Mouse (Mus musculus) embryonic stem cell, embryonic (primary cell): ENCODE data around the gene Igfn1.

Experiments
- CTCF ChIA-PET, 4 experiments: fragments of 300-600 bp in 2 of 4; fragments of 350-600 bp in 2 of 4; sonication (Branson Sonifier 250); formaldehyde crosslinking; loops; one replicate each; lab custom pipeline; 2022; ENCODE audit warnings: inconsistent platforms in 2 of 4; lab: Charles Lee
- POLR2A ChIA-PET, 4 experiments: fragments of 300-600 bp in 2 of 4; fragments of 350-600 bp in 2 of 4; sonication (Branson Sonifier 250); formaldehyde crosslinking; loops; one replicate each; lab custom pipeline; 2022; ENCODE audit warnings: antibody characterized with exemption in 4 of 4, inconsistent platforms in 1 of 4; lab: Charles Lee

The Igfn1 gene

DNA sequence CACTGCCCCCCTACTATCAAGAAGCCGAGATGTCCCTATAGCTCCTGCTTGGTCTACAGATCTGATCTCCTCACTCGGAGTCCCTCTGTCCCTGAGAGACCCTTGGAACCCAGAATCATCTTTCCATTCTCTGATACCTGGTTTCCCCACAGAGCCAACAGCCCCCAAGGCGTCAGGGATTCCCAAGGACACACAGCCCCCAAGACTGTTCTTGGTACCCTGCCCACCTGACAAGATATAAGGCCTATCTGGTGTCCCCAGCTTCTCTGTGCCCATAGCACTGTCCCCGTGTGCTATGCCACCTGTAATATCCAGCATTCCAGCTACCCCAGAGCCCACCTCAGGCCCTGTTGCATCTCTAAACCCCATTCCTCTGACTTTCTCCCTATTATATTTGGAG, 38.4 kb downstream of the Igfn1 start:
- CTCF ChIA-PET = interaction anchor here in 3 of 4 experiments (1.1 to 1.8 kb wide), 5 partner anchors 9 to 22 kb away, joined by 3 to 5 read pairs (median 4); no protein-coding TSS in a partner anchor
- POLR2A ChIA-PET = no interaction called here

- ChIA-PET POLR2A (no interaction called here), CTCF (no interaction called here)
Observed at GRCm38 (mm10) chr1:135964561-135964960, 41.6 kb downstream of the Igfn1 start.

- POLR2A ChIA-PET = no interaction called here
Observed at GRCm38 (mm10) chr1:135963177-135963576, 43.0 kb downstream of the Igfn1 start.

GRCm38 (mm10) chr1:135958483-135958882, 47.7 kb downstream of the Igfn1 start:
- POLR2A ChIA-PET = interaction anchor here in 1 of 4 experiments (0.9 to 1.6 kb wide), 2 partner anchors 12 to 24 kb away, joined by 3 to 4 read pairs; no protein-coding TSS in a partner anchor
- CTCF ChIA-PET = interaction anchor here (0.5 to 2.8 kb wide), 60 partner anchors 9 to 566 kb away, joined by 3 to 36 read pairs (median 3); partner anchors contain the start of genes Ascl5 (in 2 of the 4), Cacna1s (in 1 of the 4) and Mroh3 (in 1 of the 4)

More at GRCm38 (mm10) chr1:135963177-135963576, 43.0 kb downstream of the Igfn1 start:
- CTCF ChIA-PET = no interaction called here

DNA sequence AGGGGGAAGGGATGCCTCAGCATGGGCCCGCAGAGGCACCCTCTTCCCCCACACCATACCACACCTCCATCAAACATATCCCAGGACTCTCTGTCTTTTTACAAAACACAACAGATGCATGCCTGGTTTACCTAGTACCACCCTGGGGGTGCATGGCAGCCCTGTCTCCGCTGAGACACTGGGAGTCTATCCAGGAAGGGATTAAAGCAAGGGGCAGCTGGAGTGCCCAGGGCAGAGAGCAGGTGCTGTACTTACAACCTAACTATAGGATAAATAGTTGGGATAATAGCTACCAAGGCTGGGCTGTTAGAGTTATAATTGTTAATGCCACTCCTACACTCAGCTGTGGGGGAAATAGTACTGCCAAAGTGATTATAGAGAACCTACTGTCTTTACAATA, 57.3 kb downstream of the Igfn1 start:
- POLR2A ChIA-PET = interaction anchor here in 1 of 4 experiments (0.5 kb wide), 1 partner anchor 842 kb away, joined by 3 read pairs; no protein-coding TSS in a partner anchor
- CTCF ChIA-PET = interaction anchor here in 1 of 4 experiments (5.1 kb wide), 1 partner anchor 10 kb away, joined by 36 read pairs; no protein-coding TSS in a partner anchor

DNA sequence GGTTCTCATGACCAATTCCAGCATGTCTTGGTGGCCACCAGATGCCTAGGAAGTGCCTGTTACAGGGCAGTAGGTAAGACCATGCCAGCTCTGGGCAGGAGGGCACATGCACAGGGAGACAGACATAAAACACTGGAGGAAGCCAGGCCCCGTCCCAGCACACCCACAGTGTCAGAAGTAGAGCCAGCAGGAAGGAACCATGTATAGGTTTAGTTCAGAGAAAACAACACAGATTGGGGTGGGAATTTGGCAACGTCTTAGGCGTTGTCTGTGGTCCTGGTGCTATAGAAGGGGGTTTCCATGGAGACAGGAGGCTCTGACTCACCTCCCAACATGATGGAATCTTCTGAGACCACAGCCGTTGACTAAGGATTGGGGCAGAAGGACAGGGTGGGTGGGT, 59.9 kb downstream of the Igfn1 start:
- ChIA-PET CTCF (interaction anchor here (0.6 to 5.7 kb wide), 65 partner anchors 11 to 592 kb away, joined by 3 to 77 read pairs (median 5); partner anchors contain the start of genes Ascl5 (in 1 of the 4), Csrp1 (in 1 of the 4), Mroh3 (in 1 of the 4) and Pkp1 (in 1 of the 4)), POLR2A (interaction anchor here in 1 of 4 experiments (1.0 kb wide), 1 partner anchor 110 kb away, joined by 3 read pairs; the partner anchor contains the start of gene Tnnt2)

- ChIA-PET CTCF (interaction anchor here (0.5 to 5.7 kb wide), 121 partner anchors 8 to 1489 kb away, joined by 3 to 77 read pairs (median 4); partner anchors contain the start of genes Pkp1 (in 2 of the 4), Ascl5 (in 1 of the 4), Csrp1 (in 1 of the 4) and Mroh3 (in 1 of the 4)), POLR2A (interaction anchor here in 2 of 4 experiments (0.9 to 1.3 kb wide), 6 partner anchors 9 to 193 kb away, joined by 3 to 4 read pairs (median 4); partner anchors contain the start of gene Tnnt2 (in 1 of the 2))
Observed at GRCm38 (mm10) chr1:135945711-135946110, 60.4 kb downstream of the Igfn1 start.

- CTCF ChIA-PET = interaction anchor here (0.6 to 5.7 kb wide), 112 partner anchors 7 to 1238 kb away, joined by 3 to 77 read pairs (median 4); partner anchors contain the start of genes Pkp1 (in 2 of the 4), Ascl5 (in 1 of the 4), Csrp1 (in 1 of the 4) and Mroh3 (in 1 of the 4)
- POLR2A ChIA-PET = interaction anchor here in 3 of 4 experiments (0.5 to 1.5 kb wide), 10 partner anchors 8 to 540 kb away, joined by 3 to 5 read pairs (median 4); no protein-coding TSS in a partner anchor
Observed at GRCm38 (mm10) chr1:135944526-135945259, 61.4 kb downstream of the Igfn1 start.

GRCm38 (mm10) chr1:135943713-135944112, 62.4 kb downstream of the Igfn1 start:
- POLR2A ChIA-PET = interaction anchor here in 1 of 4 experiments (0.8 to 1.5 kb wide), 2 partner anchors 10 to 37 kb away, joined by 3 read pairs; no protein-coding TSS in a partner anchor
- CTCF ChIA-PET = interaction anchor here (0.6 to 5.7 kb wide), 24 partner anchors 8 to 673 kb away, joined by 3 to 77 read pairs (median 6); partner anchors contain the start of gene Pkp1 (in 1 of the 4)

GRCm38 (mm10) chr1:135942116-135942515, 64.0 kb downstream of the Igfn1 start:
- CTCF ChIA-PET = interaction anchor here in 3 of 4 experiments (0.6 to 5.7 kb wide), 10 partner anchors 15 to 218 kb away, joined by 3 to 77 read pairs (median 3); no protein-coding TSS in a partner anchor
- POLR2A ChIA-PET = interaction anchor here in 3 of 4 experiments (0.7 to 1.6 kb wide), 4 partner anchors 8 to 432 kb away, joined by 3 to 4 read pairs (median 4); no protein-coding TSS in a partner anchor

DNA sequence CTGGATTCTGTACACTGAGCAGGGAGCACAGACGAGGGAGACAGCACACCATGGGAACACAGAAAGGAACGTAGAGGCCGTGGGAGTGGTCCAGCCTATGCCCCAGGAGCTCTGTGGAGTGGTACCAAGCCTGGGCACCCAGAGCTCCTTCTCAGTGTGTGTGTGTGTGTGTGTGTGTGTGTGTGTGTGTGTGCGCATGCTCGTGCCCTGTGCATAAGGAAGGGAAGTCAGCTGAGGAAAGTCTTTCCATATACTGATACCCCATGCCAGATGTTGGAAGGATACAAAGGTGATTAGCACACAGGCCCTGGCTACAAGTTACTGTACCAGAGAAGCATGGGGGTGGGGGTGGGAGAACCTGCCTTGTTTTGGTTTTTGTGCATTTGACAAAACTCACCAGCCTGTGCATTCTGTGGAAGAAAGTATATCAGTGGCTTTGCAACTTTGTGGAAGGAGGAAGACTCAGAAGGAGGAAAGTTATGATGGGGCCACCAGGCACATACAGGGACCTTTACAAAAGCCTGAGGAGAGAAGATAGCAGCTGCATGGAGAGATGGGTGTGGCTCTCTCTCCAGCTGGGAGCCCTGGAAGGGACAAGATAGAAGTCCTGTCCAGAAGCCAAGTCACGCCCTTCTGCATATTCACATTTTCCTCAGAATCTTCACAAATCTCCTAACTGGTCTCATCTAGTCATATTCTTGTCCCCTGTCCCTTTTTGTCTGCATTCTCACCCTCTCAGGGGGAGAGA, 64.7 kb downstream of the Igfn1 start:
- POLR2A ChIA-PET = interaction anchor here in 2 of 4 experiments (0.7 to 1.6 kb wide), 3 partner anchors 7 to 294 kb away, joined by 4 to 5 read pairs (median 4); no protein-coding TSS in a partner anchor
- CTCF ChIA-PET = interaction anchor here in 3 of 4 experiments (0.6 to 5.7 kb wide), 9 partner anchors 16 to 433 kb away, joined by 3 to 77 read pairs (median 3); no protein-coding TSS in a partner anchor

DNA sequence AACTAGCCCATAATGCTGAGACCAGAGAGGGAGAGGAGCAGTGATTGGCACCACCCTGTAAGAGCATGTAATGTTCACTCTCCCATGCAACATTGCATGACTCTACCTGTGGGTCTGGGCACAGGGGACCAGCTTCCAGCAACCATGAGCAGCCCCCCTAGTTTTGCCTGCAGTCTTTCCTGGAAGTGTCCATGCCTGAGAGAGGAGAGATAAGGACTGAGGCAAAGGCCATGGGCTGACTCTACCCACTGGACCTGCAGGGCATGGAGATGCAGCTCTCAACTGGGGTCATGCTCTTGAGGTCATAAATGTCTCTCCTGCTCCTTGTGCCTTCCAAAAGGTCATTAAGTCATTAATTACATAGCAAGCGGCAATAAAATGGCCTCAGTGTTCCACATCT, 70.1 kb downstream of the Igfn1 start:
- ChIA-PET POLR2A (interaction anchor here in 1 of 4 experiments (0.6 to 1.3 kb wide), 3 partner anchors 9 to 80 kb away, joined by 4 read pairs; partner anchors contain the start of gene Pkp1), CTCF (interaction anchor here in 3 of 4 experiments (0.8 to 3.8 kb wide), 4 partner anchors 9 to 89 kb away, joined by 3 to 19 read pairs (median 4); no protein-coding TSS in a partner anchor)

DNA sequence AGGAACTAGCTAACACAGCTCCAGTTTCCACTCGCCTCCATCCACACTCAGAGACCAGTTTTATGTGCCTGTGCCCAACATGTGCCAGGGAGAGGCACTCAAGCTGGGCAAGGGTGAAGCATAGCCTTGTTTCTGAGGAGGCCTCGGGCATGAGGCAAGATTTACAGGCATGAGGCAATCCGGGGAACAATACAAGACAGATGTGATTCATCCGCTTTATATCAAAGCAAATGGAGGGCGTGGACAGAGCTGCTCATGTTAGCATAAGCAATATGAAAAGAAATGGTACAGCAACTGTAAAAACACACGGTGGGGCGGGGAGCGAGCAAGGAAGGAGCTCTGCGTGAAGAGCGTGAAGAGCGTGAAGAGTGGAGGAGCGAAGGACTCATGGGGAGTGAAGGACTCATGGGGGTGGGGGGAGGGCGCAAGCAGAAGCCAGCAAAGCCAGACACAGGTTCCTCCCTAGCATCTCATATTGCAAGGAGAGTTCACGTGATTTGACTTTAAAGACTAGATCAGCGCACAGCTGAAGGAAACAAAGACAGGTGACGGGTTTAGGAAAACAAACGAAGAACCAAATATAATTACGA, 72.3 kb downstream of the Igfn1 start:
- ChIA-PET POLR2A (interaction anchor here in 2 of 4 experiments (0.5 to 1.5 kb wide), 5 partner anchors 9 to 77 kb away, joined by 3 to 4 read pairs (median 3); no protein-coding TSS in a partner anchor), CTCF (interaction anchor here (0.5 to 3.8 kb wide), 12 partner anchors 11 to 619 kb away, joined by 3 to 19 read pairs (median 4); no protein-coding TSS in a partner anchor)

- ChIA-PET POLR2A (interaction anchor here in 1 of 4 experiments (0.6 to 0.9 kb wide), 2 partner anchors 18 to 795 kb away, joined by 3 read pairs; no protein-coding TSS in a partner anchor), CTCF (interaction anchor here (0.6 to 1.1 kb wide), 4 partner anchors 11 to 155 kb away, joined by 3 to 4 read pairs (median 4); partner anchors contain the start of gene Pkp1 (in 1 of the 4))
Observed at GRCm38 (mm10) chr1:135929876-135930275, 76.3 kb downstream of the Igfn1 start.

GRCm38 (mm10) chr1:135925848-135926247, 80.3 kb downstream of the Igfn1 start:
- ChIA-PET CTCF (interaction anchor here in 3 of 4 experiments (0.5 to 1.8 kb wide), 5 partner anchors 16 to 395 kb away, joined by 3 to 20 read pairs (median 6); no protein-coding TSS in a partner anchor), POLR2A (interaction anchor here in 1 of 4 experiments (0.9 kb wide), 1 partner anchor 11 kb away, joined by 3 read pairs; no protein-coding TSS in a partner anchor)

GRCm38 (mm10) chr1:135924377-135924994, 81.7 kb downstream of the Igfn1 start:
- ChIA-PET CTCF (no interaction called here), POLR2A (no interaction called here)
